Mouse (Mus musculus) spleen, embryonic (tissue): ENCODE data around the gene Pcnx2.

ENCODE experiments used
- CTCF ChIA-PET: fragments of 350-600 bp; sonication (Branson Sonifier 250); formaldehyde crosslinking; loops from one replicate; lab custom pipeline; 2022; lab: Charles Lee

Pcnx2 gene

GRCm38 (mm10) chr8:125897868-125898788, at the start of gene Pcnx2:
Pcnx2 (minus strand) TSS chr8:125898317.
- CTCF ChIA-PET, result no interaction called here

GRCm38 (mm10) chr8:125944511-125944910, 46.4 kb upstream of the Pcnx2 start:
- CTCF ChIA-PET, result no interaction called here

GRCm38 (mm10) chr8:125935649-125936048, 37.5 kb upstream of the Pcnx2 start:
- CTCF ChIA-PET, result no interaction called here

- CTCF ChIA-PET, result no interaction called here
Observed at GRCm38 (mm10) chr8:125931822-125932221, 33.7 kb upstream of the Pcnx2 start.

DNA sequence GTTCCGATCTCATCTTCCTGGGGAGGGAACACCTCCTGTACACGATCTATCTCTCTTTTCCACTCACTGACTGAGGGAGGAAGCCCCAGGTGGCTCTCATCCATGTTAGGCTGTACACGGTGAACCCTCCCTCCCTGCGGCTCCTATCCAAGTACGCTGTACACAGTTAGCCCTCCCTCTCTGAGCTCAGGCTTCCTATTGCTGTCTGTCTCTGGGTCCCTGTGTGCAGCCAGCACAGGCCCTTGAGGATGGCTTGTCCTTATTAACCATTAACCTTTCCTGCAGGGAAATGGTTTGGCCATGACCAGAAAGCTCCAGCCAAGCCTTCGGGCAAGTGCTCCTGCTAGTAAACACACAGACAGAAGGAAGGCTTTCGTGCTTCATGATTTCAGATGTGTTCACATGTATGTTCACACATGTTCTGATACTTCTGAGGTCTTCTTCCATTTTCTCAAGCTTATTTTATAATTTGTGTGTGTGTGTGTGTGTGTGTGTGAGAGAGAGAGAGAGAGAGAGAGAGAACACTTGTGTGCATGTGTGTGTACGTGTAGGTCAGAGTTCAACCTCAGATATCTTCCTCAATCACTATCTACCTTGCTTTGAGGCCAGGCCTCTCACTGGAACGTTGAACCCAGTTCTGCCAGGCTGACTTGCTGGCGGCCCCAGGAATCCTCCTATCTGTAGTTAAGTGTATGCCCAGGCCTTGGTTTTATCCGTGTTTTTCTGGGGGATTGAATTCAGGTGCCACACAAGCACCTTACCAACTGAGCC, 32.3 kb upstream of the Pcnx2 start:
- CTCF ChIA-PET, result no interaction called here

DNA sequence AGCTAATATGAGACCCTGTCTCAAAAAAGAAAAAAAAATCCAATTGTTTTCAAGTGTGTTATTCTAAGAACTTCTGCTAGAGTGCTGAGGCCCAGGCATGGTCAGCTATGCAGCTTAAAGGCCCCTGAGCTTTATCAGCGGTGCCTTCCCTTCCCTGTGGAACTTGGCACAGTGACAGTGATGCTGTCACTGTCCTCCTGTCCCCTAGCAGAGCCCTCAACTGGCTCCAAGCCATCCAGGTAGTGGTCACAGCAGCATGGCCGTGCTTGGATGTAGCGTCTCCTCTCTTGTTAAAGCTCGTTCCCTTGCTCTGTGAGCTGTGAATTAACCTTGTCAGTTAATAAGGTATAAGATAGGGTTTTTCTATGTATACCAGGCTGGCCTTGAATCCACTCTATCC, 28.5 kb upstream of the Pcnx2 start:
- CTCF ChIA-PET, result no interaction called here

GRCm38 (mm10) chr8:125922333-125922732, 24.2 kb upstream of the Pcnx2 start:
- CTCF ChIA-PET, result no interaction called here

DNA sequence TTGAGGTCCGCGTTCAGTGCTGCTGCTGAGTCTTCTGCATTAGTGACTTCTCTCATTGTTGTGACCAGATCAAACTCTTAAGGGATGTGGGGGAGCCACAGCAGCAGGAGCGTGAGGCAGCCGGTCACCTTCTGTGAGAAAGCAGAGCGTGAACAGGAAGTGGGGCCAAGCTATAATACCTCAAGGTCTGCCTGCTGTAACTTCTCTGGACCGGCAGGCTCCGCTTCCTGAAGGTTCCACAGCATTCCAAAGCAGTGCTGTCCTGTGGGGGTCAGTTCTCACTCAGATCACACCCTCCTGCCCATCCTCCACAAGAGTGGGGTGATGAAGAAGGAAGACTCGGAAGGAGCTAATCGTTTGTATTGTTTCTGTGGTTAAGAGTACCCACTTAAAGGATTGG, 22.6 kb upstream of the Pcnx2 start:
- CTCF ChIA-PET, result no interaction called here

GRCm38 (mm10) chr8:125920281-125920680, 22.2 kb upstream of the Pcnx2 start:
- CTCF ChIA-PET, result no interaction called here

DNA sequence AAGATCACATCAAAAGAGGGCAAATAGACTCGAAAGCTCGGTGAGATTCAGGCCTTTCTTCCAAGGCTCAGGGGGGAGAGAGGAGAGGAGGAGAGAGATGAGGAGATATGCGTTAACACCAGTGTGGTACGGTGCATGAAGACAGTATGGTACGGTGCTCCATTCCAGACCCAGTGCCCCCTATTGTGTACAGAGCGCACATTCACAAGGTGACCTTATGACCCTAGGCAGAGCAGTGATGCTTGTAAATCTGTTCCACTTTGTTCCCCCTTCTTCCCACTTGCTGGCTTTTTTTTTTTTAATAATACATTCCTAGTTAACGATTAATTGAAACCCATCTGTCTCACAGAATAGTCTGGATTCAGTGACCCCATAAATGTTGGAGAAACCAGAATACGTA, 21.4 kb upstream of the Pcnx2 start:
- CTCF ChIA-PET, result no interaction called here

DNA sequence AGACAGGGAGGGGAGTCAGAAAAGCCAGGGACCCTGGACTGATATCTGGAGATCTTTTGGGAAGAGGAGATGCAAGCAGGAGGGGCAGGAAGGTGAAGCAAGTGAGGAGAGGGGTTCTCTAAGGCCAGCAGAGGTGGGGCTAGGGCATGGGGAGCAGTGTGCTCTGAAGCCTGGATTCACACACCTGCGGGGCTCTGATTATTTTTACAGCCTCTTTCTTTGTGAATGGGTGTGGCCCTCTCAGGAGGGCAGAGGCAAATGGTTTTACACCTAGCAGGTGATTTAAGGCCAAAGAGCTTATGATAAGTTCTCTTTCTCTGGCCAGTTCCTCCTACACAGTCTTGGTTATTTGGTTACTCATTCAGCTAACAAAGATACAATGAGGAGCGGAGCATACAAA, 20.6 kb upstream of the Pcnx2 start:
- CTCF ChIA-PET, result no interaction called here

- CTCF ChIA-PET, result no interaction called here
Observed at GRCm38 (mm10) chr8:125917013-125917412, 18.9 kb upstream of the Pcnx2 start.

GRCm38 (mm10) chr8:125914386-125914785, 16.3 kb upstream of the Pcnx2 start:
- CTCF ChIA-PET, result interaction anchor here (0.5 kb wide), 1 partner anchor 1971 kb away, joined by 12 read pairs; no protein-coding TSS in a partner anchor

- CTCF ChIA-PET, result no interaction called here
Observed at GRCm38 (mm10) chr8:125913206-125913605, 15.1 kb upstream of the Pcnx2 start.

GRCm38 (mm10) chr8:125911229-125911580, 13.1 kb upstream of the Pcnx2 start:
- CTCF ChIA-PET, result no interaction called here

DNA sequence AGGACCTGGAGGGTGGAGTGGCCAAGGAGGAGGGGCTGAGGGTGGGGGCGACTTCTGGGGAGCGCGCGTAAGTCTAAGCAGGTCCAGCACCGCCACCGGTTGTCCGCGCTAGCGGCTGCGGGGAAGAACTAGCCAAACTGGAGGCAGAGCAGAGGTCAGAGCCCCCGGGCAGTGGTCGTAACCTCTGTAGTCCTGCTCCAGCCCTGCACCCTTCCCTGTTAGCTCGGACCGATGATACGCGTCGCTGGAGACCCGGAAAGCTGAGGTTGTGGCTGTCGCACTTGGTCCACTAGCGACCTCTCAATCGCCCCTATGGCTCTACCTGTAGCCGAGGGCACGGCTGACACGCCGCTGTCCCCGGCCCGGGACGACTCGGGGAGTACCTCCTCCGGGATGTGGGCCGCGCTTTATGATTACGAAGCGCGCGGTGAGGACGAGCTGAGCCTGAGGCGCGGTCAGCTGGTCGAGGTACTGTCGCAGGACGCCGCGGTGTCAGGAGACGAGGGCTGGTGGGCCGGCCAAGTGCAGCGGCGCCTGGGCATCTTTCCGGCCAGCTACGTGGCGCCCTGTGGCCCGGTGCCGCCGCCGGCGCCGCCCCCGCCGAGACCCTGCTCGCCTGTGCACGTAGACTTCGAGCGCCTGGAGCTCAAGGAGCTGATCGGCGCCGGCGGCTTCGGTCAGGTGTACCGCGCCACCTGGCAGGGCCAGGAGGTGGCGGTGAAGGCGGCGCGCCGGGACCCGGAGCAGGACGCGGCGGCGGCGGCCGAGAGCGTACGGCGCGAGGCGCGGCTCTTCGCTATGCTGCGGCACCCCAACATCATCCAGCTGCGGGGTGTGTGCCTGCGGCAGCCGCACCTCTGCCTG, 12.5 kb upstream of the Pcnx2 start, which contains the start of gene Map3k21:
Map3k21 (plus strand) TSS at position 86 of the 864 bp plus-strand sequence.
- CTCF ChIA-PET, result no interaction called here

DNA sequence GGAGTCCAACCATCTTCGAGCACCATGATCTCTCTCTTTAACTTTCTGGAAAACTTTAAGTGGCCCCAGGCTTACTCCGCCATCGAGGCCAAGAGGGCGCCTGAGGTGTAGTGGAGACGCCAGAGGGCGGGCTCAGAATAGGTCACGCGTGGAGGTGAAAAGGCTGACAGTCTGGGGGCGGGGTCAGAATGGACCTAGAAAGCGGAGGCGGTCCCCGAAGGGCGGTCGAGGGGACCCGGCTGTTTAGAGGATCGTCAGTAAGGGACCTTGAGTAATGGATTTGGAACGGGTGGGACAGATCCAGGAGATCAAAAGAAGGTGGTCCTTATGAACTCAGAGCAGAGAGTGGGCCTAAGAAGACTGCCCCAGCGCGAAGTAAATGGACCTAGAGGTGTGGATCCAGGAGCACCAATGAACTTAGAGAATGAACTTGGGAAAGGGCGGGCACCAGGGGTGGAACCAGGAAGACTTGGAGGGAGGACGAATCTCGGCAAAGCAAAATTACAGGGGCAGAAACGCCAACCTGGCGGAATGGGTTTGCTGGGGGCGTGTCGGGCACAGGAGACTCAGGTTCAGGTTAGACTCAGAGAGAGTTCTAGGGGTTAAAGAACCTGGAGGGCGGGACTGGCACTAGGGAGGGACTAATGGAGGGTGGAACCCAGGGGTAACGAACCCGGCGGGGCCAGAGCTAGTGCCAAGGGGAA, 11.7 kb upstream of the Pcnx2 start:
- CTCF ChIA-PET, result no interaction called here

DNA sequence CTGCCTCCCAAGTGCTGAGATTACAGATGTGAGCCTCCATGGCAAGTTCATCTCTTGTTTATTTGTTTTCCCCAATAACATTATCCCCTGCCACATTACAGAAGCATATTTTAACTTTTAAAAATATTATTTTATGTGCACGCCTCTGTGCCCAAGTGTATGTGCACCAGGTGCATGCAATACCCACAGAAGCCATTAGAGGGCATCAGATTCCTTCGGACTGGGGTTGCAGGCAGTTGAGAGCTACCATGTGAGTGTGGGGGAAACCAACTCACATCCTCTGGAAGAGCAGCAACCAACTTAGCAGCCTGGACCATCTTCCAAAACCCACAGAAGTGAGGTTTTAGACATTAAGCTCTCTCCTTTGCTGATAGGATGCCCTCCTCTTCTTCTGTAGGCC, 9.2 kb upstream of the Pcnx2 start:
- CTCF ChIA-PET, result no interaction called here

- CTCF ChIA-PET, result no interaction called here
Observed at GRCm38 (mm10) chr8:125905341-125905740, 7.2 kb upstream of the Pcnx2 start.

- CTCF ChIA-PET, result no interaction called here
Observed at GRCm38 (mm10) chr8:125902521-125902920, 4.4 kb upstream of the Pcnx2 start.

DNA sequence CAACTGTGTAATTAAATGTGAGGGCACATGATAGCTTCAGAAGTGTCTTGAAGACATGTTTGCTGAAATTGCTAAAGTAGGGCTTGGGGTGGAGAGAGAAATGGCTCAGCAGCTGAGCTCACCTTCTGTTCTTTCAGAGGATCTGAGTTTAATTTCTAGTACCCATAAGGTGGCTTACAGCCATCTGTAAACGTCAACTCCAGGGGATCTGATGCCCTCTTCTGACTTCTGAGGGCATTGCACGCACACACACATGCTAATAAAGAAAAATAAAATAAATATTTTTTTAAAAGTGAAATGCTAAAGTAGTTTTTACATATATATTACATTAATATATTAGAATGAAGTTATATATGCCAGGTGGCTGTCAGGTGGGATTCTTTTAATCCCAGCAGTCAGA, 3.0 kb upstream of the Pcnx2 start:
- CTCF ChIA-PET, result no interaction called here
